Mouse (Mus musculus) splenic B cell, adult 2 months (primary cell): ENCODE data around the gene Sar1b.
A peak's percentile ranks its signal among the peaks of the same experiment; 100 is the strongest.
"Not testable (repeated sequence)": the region's sequence is repeated elsewhere in the genome, so short reads cannot be mapped to it uniquely, and the experiment has no call there.

ENCODE experiments used
- DNase-seq: peaks from one replicate; pipeline ENCODE4 v3.0.0-alpha.2; 2011; ENCODE audit warnings: low read depth, low spot score
- H3K27me3 ChIP-seq: 2 replicates; pipeline ENCODE4 v1.6.1; 2012; ENCODE audit warnings: mild to moderate bottlenecking, low read length, moderate library complexity, mixed read lengths; ENCODE audit not compliant: control insufficient read depth, poor library complexity, insufficient read depth, severe bottlenecking
- H3K36me3 ChIP-seq: 2 replicates; pipeline ENCODE4 v1.6.1; 2012; ENCODE audit warnings: mild to moderate bottlenecking, low read length, moderate library complexity, mixed read lengths; ENCODE audit not compliant: control insufficient read depth, poor library complexity, insufficient read depth, severe bottlenecking

The Sar1b gene

DNA sequence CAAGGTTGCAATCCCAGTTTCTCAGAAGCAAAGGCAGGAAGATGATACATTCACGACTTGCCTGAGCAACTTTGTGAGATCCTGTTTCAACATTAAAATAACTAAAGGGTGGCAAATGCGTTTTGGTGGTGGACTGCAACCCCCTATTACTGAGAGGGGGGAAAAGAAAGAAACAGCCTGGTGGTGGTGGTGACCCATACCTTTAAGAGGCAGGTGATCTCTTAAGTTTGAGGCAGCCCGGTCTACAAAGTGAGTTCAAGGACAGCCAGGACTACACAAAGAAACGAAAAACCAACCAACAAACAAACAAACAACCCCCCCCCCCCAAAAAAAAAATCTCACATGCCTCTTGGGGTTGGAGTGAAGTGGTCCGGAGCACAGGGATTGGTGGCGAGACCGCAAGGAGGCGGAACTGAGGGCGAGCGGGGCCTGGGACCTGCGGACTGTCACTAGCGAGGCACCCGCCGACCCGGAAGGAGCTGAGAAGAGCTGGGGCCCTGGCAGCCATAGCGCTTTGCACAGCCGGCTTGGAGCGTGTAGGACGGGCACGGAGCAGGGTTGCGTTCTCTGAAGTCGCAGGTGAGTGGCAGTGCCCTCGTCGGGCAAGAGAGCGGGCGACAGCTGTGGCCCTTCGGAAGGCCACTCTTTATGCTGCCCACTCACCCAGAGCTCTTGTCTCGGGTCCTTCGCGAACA lies at the start of gene Sar1b, which contains the start of gene Sec24a:
TSS of gene Sar1b (plus strand) at position 475 of the 695 bp plus-strand sequence.
TSS of gene Sec24a (minus strand) at position 422 of the 695 bp plus-strand sequence.
- Histone ChIP-seq H3K36me3 (no peaks in the 10 kb centered on the region), H3K27me3 (no peaks in the 10 kb centered on the region)
- peak; percentile 89 for DNase-seq

DNA sequence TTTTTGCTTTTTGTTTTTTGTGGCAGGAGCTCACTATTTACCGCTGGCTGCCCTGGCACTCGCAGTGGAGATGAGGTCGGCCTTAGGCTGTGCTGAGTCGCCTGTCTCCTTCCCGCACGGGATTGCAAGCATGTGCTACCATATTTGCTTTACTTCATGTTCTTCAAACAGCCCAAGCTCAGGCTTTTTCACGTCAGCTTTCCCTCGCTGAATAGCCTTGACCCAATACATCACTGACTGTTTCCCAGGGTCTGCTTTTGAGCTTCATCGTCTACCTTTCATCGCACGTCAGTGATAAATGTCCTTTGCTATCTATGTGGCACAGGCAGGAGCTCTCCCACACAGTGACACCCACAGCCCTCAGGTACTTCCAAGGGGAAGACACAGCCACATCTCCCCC lies 42.4 kb upstream of the Sar1b start:
- no peak for DNase-seq
- no peaks in the 10 kb centered on the region for H3K27me3 ChIP-seq

DNA sequence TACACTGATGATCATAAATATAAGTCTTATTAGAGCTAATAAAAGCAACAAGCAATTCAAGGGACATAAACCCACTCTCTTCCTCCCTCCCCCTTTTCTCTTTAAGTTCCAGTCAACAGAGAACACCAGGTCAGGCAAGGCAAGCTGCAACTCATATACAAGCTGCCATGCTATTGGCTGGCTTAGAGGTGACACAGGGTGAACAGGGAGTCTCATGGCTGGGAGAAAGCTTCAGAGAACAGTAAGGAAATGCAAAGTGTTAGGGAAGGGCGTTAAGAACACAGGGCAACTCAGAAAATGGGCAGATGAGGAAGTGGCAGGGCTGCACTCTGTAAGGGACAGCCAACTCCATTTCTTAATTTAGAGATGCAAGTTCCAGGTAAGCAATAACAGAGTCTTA lies 30.6 kb upstream of the Sar1b start:
- Histone ChIP-seq H3K27me3 (no peaks in the 10 kb centered on the region), H3K36me3 (peaks cover 9% of the 10 kb centered on the region; the same call in 1 of the 2 replicates)
- DNase-seq, result no peak

More for the DNA sequence above, 42.4 kb upstream of the Sar1b start:
- peaks cover 10% of the 10 kb centered on the region for H3K36me3 ChIP-seq

DNA sequence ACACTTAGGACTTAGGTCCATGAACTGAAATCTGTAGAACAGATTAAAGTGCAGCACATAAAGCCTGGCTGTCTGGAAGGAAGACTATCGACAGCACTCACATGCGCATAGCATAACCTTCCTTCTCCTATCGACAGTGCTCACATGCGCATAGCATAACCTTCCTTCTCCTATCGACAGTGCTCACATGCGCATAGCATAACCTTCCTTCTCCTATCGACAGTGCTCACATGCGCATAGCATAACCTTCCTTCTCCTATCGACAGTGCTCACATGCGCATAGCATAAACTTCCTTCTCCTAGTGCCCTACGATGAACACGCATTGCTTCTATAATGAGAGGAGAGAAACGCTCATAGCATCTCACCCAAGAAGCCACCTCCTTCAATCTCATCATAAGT lies 29.3 kb upstream of the Sar1b start:
- DNase-seq, H3K36me3 ChIP-seq, H3K27me3 ChIP-seq: not testable (repeated sequence)

DNA sequence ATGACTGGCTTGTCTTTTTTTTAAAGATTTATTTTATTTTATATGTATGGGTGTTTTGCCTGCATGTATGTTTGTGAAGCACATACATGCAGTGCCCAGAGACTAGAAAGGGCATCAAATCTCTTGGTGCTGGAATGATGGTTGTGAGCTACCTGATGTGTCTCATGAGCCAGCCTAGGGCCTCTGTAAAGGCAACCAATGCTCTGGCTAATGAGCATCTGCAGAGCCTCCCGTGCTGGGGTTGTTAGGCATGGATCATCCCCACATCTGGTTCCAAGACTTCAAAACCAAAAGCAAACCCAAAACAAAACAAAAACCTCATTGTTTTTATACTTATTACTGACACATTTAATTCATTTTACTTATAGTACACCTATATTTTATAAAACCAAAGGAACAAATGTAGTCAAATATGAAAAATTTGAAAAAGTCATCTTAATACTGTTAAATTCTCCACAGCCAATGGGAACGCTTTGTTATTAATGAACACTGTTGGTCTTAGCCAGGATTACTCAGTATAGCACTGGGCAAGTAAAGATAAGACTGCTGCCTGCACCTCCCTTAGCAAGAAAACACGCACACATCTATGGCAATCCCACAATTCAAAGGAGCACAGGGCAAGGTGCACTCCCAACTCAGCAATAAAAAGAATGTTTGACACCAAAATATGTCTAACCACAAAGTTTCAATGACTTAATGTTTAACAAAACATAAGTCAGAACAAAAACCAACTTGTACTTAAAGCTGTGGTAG lies 24.7 kb upstream of the Sar1b start:
- no peak for DNase-seq
- Histone ChIP-seq H3K27me3 (no peaks in the 10 kb centered on the region), H3K36me3 (peaks cover 5% of the 10 kb centered on the region)

DNA sequence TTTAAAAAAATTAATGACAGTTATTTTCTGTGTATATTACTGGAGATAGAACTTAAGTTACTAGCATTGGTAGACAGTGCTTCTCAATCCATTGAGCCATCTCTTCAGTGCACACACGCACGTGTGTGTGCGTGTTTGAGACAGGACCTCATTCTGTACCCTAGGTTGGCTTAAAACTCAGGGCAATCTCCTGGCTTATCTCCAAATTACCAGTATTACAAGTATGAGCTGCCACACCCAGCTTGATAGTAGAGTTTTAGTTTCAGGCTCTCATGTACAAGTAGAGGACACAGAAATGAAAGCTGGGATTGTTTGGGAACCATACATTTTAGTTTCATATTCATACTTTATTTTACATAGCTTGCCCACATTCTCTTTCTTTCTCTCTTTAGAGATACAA lies 22.8 kb upstream of the Sar1b start:
- Histone ChIP-seq H3K36me3 (peaks cover 5% of the 10 kb centered on the region), H3K27me3 (no peaks in the 10 kb centered on the region)
- no peak for DNase-seq

DNA sequence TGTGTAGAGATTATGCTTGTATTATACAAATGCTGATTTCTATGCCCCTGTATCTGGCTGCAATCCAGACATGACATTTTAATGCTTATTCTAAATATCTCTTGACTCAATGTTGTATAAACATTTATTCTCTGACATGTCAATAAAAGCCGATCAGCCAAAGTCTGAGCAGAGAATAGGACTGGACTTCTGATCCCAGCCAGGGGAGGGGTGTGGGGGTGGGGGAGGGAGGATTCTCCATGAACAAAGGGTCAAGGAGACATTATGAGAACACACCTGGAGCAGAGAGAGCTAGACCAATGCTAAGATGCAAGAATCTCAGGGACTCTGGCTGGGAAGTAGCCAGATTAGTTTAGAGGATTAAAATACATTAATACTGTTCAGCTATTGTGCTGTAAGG lies 17.4 kb upstream of the Sar1b start:
- DNase-seq, result no peak
- Histone ChIP-seq H3K36me3 (peaks cover 4% of the 10 kb centered on the region; the same call in 1 of the 2 replicates), H3K27me3 (no peaks in the 10 kb centered on the region)

DNA sequence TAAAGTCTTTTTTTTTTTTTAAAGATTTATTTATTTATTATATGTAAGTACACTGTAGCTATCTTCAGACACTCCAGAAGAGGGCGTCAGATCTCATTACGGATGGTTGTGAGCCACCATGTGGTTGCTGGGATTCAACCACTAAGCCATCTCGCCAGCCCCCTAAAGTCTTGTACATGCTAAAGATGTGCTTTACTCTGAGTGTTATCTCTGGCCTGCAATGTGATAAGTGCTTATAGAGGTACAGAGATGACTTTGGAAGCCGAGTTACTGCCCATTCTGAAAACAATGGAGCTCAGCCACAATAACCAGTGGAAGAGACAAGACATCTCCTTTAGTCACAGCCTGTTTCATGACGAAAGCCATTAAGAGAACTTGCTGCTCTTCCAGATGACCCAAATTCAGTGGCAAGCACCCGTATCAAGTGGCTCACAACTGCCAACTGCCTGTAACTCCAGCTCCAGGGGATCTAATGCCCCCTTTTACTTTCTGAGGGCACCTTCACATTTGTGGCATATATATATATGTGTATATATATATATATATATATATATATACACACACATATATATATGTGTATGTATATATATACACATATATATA lies 11.8 kb upstream of the Sar1b start:
- not testable (repeated sequence) for H3K36me3 ChIP-seq, DNase-seq, H3K27me3 ChIP-seq

DNA sequence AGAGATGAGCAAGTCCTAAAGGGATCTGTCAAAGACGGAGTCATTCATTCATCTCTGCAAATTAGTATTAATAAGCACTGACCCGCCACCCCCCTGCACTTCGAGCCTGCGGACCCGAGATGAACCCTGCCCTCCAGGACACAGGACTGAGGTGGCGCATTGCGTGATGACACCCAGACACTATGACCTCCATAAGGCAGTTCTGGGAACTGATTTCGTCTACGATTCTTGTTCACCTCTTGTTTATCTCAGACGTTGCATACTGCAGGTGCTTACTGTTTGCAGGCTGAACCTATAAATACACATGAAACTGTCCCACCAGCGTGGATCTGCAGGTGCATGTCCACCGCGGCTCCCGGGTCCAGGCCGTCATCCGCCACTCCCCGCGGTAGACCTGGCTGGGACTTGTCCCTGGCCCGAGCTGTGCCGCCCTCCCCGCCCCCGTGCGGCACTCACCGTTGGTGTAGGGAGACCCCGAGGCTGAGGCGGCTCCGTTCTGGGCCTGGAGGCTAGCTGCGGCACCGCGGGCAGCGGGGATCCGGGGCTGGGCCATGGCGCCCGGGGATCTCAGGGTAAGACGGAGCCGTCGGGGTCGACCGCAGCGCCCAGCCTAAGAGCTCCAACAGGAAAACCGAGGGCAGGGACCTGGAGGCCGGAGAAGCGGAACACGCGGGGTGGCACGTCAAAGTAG lies 7.7 kb upstream of the Sar1b start:
- peak; percentile 62 for DNase-seq
- H3K27me3 ChIP-seq, result no peaks in the 10 kb centered on the region
- no peaks in the 10 kb centered on the region for H3K36me3 ChIP-seq

DNA sequence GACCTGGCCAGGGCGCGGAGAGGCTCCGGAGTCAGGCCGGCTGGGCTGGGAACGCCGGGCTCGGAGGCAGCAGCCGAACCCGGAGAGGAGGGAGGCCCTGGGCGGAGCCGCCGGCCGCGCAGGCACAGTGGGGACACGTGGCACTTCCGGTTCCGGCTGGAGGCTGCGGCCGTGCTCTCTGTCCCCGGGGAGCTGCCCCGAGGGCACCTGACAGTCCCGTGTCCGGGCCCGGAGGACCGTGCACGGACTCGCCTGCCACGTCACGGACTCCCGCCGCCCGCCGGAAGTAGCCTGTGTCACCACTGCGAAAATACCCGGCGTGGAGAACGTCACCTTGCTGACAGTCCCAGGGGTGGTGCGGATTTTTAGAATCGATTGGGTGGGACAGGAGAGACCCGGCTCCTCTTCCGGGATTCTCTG lies 7.1 kb upstream of the Sar1b start:
- H3K27me3 ChIP-seq, result no peaks in the 10 kb centered on the region
- DNase-seq, result peak; percentile 98
- H3K36me3 ChIP-seq, result no peaks in the 10 kb centered on the region

DNA sequence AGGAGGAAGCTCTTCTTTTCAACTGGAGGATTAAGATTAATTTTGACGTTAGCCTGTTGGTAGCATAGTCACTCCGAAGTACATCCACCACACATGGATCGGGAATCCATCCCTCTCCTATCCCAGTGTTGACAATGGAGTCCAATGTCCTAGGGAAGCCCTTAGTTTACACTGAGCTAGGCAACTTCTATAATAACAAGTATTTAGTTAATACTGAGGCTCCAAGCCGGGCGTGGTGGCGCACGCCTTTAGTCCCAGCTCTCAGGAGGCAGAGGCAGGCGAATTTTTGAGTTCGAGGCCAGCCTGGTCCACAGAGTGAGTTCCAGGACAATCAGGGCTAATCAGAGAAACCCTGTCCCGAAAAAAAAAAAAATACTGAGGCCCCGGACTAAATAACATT lies 6.5 kb upstream of the Sar1b start:
- no peaks in the 10 kb centered on the region for H3K27me3 ChIP-seq
- DNase-seq, result no peak
- H3K36me3 ChIP-seq, result no peaks in the 10 kb centered on the region

DNA sequence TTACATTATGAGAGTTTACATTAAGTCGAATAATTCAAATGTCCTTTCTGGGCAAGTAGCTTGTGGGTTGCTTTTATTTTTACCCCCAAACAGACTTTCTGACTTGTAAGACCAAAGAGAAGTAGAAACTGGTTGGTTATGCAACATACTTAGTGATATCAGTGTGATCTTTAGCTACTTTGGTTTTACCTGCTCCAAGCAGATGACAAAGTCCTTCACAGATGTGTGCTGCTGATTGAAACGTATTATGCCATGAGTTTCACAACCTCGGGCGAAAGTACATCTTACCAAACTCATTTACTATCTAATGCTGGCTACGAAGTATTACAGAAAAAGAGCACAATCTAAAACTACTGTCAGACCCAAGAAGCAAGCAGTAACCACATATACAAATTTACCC lies 5.9 kb upstream of the Sar1b start:
- DNase-seq, result no peak
- no peaks in the 10 kb centered on the region for H3K27me3 ChIP-seq
- no peaks in the 10 kb centered on the region for H3K36me3 ChIP-seq

DNA sequence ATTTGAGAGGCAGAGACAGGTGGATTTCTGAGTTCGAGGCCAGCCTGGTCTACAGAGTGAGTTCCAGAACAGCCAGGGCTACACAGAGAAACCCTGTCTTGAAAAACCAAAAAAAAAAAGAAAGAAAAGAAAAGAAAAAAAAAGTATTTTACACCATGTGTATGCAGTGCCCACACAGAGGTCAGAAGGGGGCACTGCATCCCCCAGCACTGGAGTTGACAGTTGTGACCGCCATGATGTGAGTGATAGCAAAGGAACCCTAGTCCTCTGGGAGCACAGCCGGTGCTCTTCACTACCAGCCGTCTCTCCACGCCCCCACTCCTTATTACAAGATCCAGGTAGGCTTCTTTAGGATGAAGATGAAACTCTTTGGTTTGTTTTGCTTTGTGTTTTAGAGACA lies 5.3 kb upstream of the Sar1b start:
- peak; percentile 21 for DNase-seq
- not testable (repeated sequence) for H3K27me3 ChIP-seq, H3K36me3 ChIP-seq

DNA sequence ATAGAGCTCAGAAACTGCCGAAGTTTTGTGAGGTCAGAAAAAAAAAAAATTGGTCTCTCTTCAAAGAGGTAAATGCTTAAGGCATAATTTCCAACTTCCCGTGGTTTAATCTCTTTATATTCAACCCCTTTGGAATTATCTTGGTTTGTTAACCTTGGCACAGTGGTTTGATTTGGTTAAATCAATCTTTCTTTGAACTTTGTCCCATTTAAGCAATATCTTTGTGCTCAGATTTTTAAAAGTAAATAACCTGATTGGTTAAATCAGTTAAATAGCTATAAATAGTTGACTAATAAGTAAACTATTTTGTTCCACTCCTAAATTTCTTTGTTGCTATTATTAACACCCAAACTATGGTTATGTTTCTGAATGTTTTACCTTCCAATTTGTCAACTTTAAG lies 4.2 kb upstream of the Sar1b start:
- Histone ChIP-seq H3K27me3 (no peaks in the 10 kb centered on the region), H3K36me3 (no peaks in the 10 kb centered on the region)
- no peak for DNase-seq
